Mouse (Mus musculus): ENCODE measurements around the gene Pde8b. TPM values are rescaled to one million over a fixed set of nuclear protein-coding genes. Genes with fewer than 3 reads are reported as not detected.

Pde8b gene
- total RNA-seq, 2 experiments from 2014 or later = 6.5 to 7.9 TPM

GRCm38 (mm10) chr13:95091546-95092445 lies 158.3 kb downstream of the Pde8b start:
- intact Hi-C loops (cut with DNase I) = no loop called here
- DNase-seq = no peak

DNA sequence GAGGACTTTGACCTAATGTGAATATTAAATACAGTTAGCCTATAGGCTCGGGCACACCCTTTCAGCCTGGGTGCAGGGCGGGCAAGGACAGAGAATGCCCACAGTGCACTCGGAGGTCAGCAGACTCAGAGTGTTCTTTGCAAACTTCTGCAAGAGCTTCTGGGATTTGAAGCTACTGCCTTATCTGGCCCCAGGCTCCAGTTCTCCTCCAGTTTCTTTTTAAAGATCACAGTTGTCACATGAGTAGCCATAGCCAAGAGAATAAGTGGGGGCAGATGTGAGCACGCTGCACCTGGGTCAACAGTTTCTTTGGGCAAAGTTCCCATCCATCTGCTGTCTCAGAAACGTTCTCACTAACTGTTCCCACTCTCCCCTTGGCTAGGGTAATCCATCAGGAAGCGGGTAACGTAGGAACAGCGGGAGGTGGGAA lies 162.8 kb downstream of the Pde8b start:
- intact Hi-C loops (cut with DNase I) = no loop called here
- peak; percentile 63 to 68 for DNase-seq

DNA sequence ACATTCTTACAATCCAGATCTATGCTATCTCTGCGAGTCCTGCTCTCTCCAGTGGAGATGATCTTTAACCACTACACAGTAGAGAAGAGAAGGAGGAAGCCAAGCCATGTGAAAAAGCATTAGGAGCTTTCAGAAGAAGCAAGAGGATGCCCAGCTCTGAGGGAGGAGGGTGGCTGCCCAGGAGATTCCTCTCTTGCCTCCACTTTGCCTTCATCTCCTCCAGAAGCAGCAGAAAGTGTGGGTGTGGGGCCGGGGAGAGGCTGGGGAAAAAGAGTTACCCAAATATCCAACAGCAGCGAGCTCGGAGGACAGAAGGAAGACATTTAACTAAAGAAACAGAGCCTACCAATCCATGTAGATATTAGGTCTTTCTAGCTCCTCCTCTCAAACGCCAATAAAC lies 164.1 kb downstream of the Pde8b start:
- intact Hi-C loops (cut with DNase I) = no loop called here
- DNase-seq = no peak

- intact Hi-C loops (cut with DNase I) = no loop called here
- no peak for DNase-seq
Measured at GRCm38 (mm10) chr13:95082611-95083010, 167.5 kb downstream of the Pde8b start.

- intact Hi-C loops (cut with DNase I) = no loop called here
- DNase-seq = peak; percentile 35 to 51
Measured at GRCm38 (mm10) chr13:95081082-95081481, 169.1 kb downstream of the Pde8b start.

- no peak for DNase-seq
- intact Hi-C loops (cut with DNase I) = no loop called here
Measured at GRCm38 (mm10) chr13:95078492-95078891, 171.6 kb downstream of the Pde8b start.

GRCm38 (mm10) chr13:95077688-95078087 lies 172.4 kb downstream of the Pde8b start:
- no peak for DNase-seq
- intact Hi-C loops (cut with DNase I) = no loop called here

DNA sequence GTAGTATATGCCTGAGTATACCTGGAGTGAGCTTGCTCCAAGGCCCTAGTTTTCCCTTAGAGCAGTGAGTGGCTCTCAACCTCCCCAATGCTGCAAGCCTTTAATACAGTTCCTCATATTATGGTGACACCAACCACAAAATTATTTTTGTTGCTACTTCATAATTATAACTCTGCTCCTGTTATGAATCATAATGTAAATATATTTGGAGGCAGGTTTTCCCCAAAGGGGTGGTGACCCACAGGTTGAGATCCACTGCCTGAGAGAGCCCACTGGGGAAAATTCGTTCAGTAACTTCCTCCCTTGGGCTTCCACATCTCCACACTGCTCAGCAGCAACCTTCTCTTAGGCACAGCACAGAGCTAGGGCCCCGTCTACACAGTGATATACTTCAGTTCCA lies 174.0 kb downstream of the Pde8b start:
- intact Hi-C loops (cut with DNase I) = no loop called here
- DNase-seq = no peak

GRCm38 (mm10) chr13:95073445-95074172 lies 176.5 kb downstream of the Pde8b start:
- intact Hi-C loops (cut with DNase I) = no loop called here

GRCm38 (mm10) chr13:95070268-95070667 lies 179.9 kb downstream of the Pde8b start:
- no peak for DNase-seq
- intact Hi-C loops (cut with DNase I) = no loop called here

More at GRCm38 (mm10) chr13:95073445-95074172, 176.5 kb downstream of the Pde8b start:
- DNase-seq = no peak

DNA sequence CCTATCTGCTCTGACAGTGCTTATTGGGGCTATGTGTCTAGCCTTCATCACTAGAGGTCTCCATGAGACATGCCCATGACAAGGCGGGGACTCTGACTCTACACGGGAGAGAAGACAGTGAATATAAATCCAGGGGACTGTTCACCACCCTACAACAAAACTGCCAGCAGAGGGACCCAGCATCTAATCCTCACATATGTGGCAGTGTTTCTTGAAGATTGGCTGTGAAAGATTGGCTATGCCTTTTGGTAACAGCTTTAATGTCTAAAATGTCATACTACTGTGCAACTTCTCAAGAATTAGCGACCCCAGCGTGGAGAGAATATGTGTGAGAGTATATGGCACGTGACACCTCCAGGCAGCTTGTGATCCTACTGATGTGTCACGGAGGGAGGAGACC lies 182.3 kb downstream of the Pde8b start:
- intact Hi-C loops (cut with DNase I) = loop anchor here (5.0 kb wide), 1 partner anchor 219 kb away; no protein-coding TSS in a partner anchor
- peak in 1 of 2 experiments; percentile 21 for DNase-seq

- intact Hi-C loops (cut with DNase I) = no loop called here
- no peak for DNase-seq
Measured at GRCm38 (mm10) chr13:95063390-95064017, 186.6 kb downstream of the Pde8b start.

GRCm38 (mm10) chr13:95058885-95059284 lies 191.3 kb downstream of the Pde8b start:
- intact Hi-C loops (cut with DNase I) = no loop called here
- DNase-seq = no peak

DNA sequence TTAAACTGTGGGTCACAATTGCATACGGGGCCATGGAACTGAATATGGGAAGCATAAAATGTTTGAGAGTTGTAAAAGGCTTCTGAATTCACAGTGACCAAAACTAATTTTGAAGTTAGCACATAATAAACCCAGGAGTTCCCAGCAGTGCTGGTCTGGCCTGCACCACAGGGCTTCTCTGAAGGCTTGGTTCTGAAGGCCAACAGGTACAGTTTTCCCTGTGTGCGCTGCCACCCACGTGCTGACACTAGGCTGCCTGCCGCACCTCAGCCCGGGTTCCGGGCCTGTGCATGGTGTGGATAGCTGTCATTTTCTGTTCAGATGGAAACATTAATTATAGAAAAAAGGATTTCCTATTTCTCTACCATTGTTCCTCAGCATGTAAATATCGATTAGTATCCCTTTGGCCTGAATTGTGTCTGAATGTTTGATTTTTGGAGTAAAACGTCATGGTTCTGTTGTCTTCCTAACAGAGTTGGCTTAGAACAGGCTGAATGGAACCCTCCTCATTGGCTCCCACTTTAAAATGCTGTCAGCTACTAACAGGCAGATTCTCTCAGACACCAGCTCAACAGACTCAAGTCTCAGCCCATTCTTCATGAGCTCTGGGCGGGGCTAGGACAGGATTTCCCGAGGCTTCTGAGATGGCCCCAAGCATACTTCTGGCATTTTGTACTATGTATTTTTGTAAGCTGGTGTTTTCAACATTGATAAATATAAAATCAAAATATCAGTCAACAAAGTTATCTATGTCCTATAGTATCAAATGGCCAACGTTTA lies 193.4 kb downstream of the Pde8b start:
- intact Hi-C loops (cut with DNase I) = no loop called here

DNA sequence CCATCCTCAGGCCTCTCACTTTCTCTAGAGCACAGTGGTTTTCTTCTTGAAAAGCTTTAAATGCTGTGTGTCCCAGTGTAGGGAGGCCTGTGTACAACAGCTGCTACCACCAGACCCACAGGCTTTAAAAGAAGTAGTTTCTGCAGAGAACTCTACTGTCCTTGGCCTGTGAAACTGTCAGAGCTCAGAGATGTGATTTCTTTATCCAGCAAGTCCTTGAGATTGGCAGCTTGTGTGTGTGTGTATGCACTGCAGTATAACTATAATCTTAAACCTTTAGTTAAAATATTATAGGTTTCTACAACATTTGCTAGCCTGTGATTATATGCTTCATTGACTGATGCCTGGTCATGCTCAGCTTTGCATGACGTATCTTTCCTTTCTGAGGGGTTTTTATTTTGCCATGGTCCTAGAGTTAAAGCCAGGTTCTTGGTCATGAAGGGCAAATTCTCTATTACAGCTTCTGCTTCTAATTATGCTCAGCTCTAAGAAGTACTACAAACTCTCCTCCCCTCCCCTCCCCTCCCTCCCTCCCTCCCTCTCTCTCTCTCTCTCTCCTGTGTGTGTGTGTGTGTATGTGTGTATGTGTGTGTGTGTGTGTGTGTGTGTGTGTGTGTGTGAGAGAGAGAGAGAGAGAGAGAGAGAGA lies 194.3 kb downstream of the Pde8b start:
- intact Hi-C loops (cut with DNase I) = no loop called here
- no peak for DNase-seq

More for the DNA sequence above, 193.4 kb downstream of the Pde8b start:
- DNase-seq = no peak

DNA sequence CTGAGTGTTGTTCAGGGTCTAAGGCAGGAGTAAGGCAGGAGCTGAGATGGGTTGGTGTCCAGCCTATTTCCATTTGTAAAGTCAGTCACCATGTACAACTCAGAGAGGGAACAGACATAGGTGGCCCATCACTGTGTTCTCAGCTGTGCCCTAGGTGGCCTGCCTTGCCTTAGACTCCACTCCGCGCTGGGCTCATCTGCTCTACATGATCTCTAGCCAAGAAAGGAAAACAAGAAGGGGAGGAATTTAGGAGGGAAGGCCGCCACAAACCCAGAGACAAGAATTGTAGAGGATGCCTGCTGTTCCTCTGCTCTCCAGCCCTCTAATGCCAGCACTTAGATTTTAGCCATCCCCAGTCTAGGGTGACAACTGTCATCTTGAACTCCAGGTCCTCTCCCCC lies 197.7 kb downstream of the Pde8b start:
- intact Hi-C loops (cut with DNase I) = no loop called here
- DNase-seq = no peak

DNA sequence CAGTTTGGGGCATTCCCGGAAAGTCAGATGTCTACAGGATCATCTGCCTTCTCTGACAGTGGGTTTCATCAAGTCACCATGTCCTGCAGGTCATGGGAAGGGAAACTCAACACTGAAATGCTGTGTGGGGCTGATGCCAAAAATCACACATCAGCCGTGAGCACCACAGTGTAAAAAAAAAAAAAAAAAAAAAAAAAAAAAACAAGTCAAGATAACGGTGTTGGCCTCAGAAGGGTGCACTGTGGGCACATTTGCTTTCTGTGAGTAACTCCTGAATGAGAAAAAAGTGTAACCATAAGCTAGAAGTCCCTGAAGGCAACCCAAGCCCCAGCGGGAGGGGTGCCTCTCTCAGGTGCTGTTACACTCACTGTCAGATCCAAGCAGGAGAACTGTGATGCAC lies 199.7 kb downstream of the Pde8b start:
- intact Hi-C loops (cut with DNase I) = no loop called here
- DNase-seq = no peak

DNA sequence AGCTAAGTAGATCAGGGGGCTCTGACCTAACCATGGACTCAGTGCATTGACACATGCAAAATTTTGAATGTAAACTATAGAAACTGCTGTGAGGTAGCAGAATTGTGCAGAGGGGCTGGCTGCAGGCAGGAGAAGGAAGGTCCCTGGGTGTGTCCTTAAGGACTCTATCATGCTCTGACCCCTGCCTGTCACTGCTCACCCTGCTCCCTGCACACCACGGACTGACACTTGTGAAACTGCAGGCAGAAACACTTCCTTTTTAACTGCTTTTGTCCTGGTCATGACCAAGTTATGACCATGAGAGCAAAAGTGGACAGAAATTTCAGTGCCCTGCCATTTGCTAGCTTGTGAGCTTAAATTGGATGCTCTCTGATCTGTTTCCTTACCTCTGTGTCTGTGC lies 206.0 kb downstream of the Pde8b start:
- no peak for DNase-seq
- intact Hi-C loops (cut with DNase I) = no loop called here

DNA sequence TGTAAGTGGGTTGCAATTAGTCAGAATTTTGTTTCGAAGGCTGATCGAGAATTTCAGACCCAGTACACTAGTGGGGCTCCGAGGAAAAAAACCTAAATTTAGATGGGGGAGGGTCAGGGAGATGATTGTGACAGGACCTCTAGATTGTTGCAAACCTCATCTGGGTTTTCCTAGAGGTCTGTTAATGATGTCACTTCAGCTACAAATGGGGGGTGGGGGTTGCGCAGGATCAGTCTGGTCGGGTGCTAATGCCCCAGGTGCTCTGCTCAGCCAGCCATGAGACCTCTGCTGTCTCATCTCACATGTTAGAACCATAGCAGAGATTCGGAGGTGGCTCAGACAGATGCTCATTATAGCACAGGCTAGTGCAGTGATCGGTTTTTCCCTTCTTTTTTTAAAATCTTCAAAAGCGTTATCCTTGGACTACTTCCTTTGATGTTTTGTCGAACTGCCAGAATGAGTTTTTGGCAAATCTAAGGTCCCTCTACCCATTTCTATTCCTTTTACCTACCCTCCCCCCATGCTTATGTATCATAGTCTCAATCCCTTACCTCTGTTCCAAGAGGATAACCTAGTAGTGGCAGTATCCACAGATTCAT lies 209.9 kb downstream of the Pde8b start:
- no peak for DNase-seq
- intact Hi-C loops (cut with DNase I) = no loop called here

- intact Hi-C loops (cut with DNase I) = no loop called here
- no peak for DNase-seq
Measured at GRCm38 (mm10) chr13:95038200-95038599, 211.9 kb downstream of the Pde8b start.

Data from heart, postnatal 10 days (tissue).